Mouse (Mus musculus) neural tube, embryonic 12.5 days (tissue): ENCODE data around the gene Tbkbp1. TPM values are rescaled to one million over a fixed set of nuclear protein-coding genes. Genes with fewer than 3 reads are reported as not detected.
A peak's percentile ranks its signal among the peaks of the same experiment; 100 is the strongest.

Experiments used
- ATAC-seq: fragments of 200-750 bp; cut with Nextera tagmentation; 2 replicates; pipeline ENCODE4 v1.8.0; 2017; ENCODE audit warnings: low read depth, mild to moderate bottlenecking, moderate TSS enrichment, moderate library complexity; ENCODE audit not compliant: low FRiP score
- H3K27ac ChIP-seq: fragments of 300-500 bp; sonication (generic); 2 replicates; pipeline ENCODE4 v1.5.1; 2016
- H3K27me3 ChIP-seq: fragments of 300-500 bp; sonication (generic); replicated peaks from 2 replicates; pipeline ENCODE4 v1.6.1; 2016; ENCODE audit warnings: mild to moderate bottlenecking
- H3K36me3 ChIP-seq: fragments of 300-500 bp; sonication (generic); 2 replicates; pipeline ENCODE4 v1.6.1; 2016; ENCODE audit warnings: mild to moderate bottlenecking
- H3K4me1 ChIP-seq: fragments of 300-500 bp; sonication (generic); 2 replicates; pipeline ENCODE4 v1.6.1; 2016
- H3K4me2 ChIP-seq: fragments of 300-500 bp; sonication (generic); replicated peaks from 2 replicates; pipeline ENCODE4 v1.6.1; 2016; ENCODE audit warnings: mild to moderate bottlenecking
- H3K4me3 ChIP-seq: fragments of 300-500 bp; sonication (generic); 2 replicates; pipeline ENCODE4 v1.5.1; 2016
- H3K9ac ChIP-seq: fragments of 300-500 bp; sonication (generic); 2 replicates; pipeline ENCODE4 v1.6.1; 2016; ENCODE audit warnings: mild to moderate bottlenecking
- H3K9me3 ChIP-seq: fragments of 300-500 bp; sonication (generic); 2 replicates; pipeline ENCODE4 v1.6.1; 2016; ENCODE audit warnings: mild to moderate bottlenecking
- WGBS: fragments of 180-500 bp; shearing (Covaris S2); methylation state at CpG from one replicate; pipeline ENCODE4 v1.1.7; 2016; 5-methylcytosine and 5-hydroxymethylcytosine counted together
- polyA plus RNA-seq: library from polyadenylated mRNA; unstranded; fragments of >200 nt; fragmentation: Nextera tagmentation; extraction: Ambion mirVana; gene quantifications from 2 replicates; pipeline ENCODE4 v1.2.1, GENCODE M21; 2016

Gene Tbkbp1
- polyA plus RNA-seq, 1 experiment from 2014 or later = 10.5 TPM

DNA sequence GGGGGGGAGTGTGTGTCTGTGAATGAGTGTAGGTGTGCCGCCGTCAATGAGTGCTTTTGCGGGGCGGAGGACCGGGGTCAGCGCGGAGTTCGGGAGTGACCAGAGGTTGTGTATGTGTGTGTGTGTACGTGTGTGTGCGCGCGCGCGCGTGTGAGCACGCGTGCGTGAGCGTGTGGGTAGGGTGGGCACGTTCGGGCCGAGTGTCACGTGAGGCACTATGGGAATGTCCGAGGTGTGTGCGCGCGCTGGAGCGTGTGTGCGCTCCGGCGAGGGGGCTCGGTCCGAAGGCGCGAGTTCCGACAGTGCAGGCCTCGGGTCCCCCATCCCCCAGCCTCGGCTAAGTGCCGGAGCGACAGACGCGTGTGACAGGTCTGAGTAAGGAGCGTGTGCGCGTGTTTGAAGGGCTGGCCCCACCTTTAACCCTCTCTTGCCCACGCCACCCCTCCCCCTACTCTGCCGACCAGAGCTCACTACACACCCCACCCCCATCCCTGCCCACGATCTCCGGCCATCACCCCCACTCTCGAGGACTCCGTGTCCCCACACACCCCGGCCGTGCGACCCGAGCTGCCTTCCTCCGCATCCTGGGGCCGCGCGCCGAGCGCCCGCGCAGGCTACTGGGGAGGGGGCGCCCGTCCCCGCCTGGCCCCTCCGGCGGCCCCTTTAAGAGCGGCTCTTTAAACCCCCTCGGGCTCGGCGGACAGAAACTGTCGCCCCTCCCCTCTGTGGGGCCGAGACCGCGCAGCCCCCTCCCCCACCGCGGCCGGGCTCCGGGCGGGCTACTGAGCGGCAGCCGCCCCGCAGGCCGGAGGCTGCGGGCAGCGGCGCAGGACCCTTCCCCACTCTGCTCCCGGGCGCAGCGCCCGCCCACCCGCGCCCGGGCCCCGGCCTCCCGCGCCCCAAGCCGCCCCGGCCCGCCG is 624 bp downstream of the Tbkbp1 start:
- H3K27ac ChIP-seq = peak overlapping the region; percentile 94
- under 1% methylated on average over 82 of the region's 102 CpGs for WGBS
- H3K4me3 ChIP-seq = peak overlapping the region; percentile 83
- peak; percentile 80 for ATAC-seq
- H3K9me3 ChIP-seq = no peaks in the 10 kb centered on the region
- H3K4me2 ChIP-seq = peak overlapping the region; percentile 86
- H3K36me3 ChIP-seq = peaks cover 27% of the 10 kb centered on the region
- H3K4me1 ChIP-seq = peaks cover 36% of the 10 kb centered on the region
- no peaks in the 10 kb centered on the region; the same call in 1 of the 2 replicates for H3K27me3 ChIP-seq
- H3K9ac ChIP-seq = peak overlapping the region; percentile 87

DNA sequence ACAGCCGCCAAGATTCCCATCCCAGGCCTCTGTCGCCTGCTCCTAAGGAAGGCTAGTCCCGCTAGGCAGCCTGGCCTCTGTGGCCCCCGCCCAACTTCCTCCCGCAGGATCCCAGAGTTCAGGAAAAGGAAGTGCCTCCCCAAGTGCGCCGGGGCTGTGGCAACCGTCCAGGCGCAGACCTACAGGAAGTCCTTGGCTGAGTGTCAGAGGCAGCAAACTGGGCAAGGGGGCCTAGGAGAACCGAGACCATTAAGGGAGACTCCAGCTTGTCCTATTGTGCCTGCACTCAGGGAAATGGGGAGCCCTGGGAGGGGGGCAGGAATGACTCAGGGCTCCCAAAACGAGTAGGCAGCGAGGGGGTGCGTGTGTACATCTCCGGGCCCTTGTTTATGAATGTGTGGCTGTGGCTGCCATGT is 1.3 kb downstream of the Tbkbp1 start:
- H3K9me3 ChIP-seq = no peaks in the 10 kb centered on the region
- peak overlapping the region; percentile 83 for H3K4me3 ChIP-seq
- peak overlapping the region; percentile 86 for H3K4me2 ChIP-seq
- peaks cover 36% of the 10 kb centered on the region for H3K4me1 ChIP-seq
- peaks cover 22% of the 10 kb centered on the region for H3K36me3 ChIP-seq
- H3K9ac ChIP-seq = peak overlapping the region; percentile 87
- H3K27me3 ChIP-seq = no peaks in the 10 kb centered on the region; the same call in 1 of the 2 replicates
- 3% methylated on average over 14 of the region's 14 CpGs for WGBS
- peak; percentile 26 for ATAC-seq
- peak overlapping the region; percentile 94; the same call in 1 of the 2 replicates for H3K27ac ChIP-seq

DNA sequence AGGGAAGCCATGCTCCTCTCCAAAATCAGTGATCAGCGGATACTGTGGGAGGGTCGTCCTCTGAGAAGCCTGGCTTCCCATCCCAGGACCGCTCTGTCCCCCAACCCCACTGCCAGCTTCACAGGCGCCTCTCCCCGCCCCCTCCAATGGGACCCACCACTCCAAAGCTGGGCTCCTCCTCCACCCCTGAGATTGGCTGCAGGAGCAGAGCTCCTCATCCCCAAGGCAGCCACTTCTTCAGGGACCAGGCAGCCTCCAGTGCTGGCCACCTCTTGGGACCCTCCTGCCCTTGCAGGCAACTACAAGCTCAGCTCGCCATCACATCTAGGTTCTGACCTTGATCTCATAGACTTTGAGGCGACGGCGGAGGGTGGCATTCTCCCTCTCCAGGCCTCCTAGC is 2.3 kb downstream of the Tbkbp1 start:
- Histone ChIP-seq H3K9me3 (no peaks in the 10 kb centered on the region), H3K9ac (0 out of 2 replicates have a peak overlapping the region, but pooled peaks have one; percentile 33), H3K27ac (no peak overlapping the region), H3K36me3 (peaks cover 17% of the 10 kb centered on the region), H3K4me3 (no peak overlapping the region), H3K4me2 (peak overlapping the region; percentile 86), H3K4me1 (peaks cover 36% of the 10 kb centered on the region), H3K27me3 (no peaks in the 10 kb centered on the region; the same call in 1 of the 2 replicates)
- no peak for ATAC-seq
- WGBS = 25% methylated on average over 9 of the region's 9 CpGs

DNA sequence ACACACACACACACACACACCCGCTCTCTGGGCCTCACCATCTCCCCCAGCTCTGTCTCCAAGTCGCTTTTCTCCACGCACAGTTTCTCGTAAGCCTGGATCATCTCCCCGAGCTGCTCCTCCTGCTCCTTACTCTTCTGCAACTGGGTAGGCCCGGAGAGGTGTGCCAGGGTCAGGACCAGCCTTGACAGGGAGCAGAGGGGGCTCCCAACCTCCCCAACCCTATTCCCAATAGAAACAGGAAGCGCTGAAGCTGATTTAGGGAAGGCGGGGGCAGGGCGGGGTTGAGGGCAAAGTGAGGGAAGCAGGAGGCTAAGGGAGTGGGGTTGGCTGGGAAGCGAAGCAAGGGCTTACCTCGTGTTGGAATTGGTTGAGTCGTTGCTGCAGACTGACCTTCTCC is 2.7 kb downstream of the Tbkbp1 start:
- ATAC-seq = no peak
- H3K4me3 ChIP-seq = no peak overlapping the region
- H3K36me3 ChIP-seq = peaks cover 21% of the 10 kb centered on the region
- no peak overlapping the region for H3K9ac ChIP-seq
- H3K27ac ChIP-seq = no peak overlapping the region
- H3K4me1 ChIP-seq = peaks cover 36% of the 10 kb centered on the region
- no peaks in the 10 kb centered on the region for H3K9me3 ChIP-seq
- WGBS = 34% methylated on average over 12 of the region's 12 CpGs
- H3K27me3 ChIP-seq = no peaks in the 10 kb centered on the region; the same call in 1 of the 2 replicates
- peak overlapping the region; percentile 86 for H3K4me2 ChIP-seq

DNA sequence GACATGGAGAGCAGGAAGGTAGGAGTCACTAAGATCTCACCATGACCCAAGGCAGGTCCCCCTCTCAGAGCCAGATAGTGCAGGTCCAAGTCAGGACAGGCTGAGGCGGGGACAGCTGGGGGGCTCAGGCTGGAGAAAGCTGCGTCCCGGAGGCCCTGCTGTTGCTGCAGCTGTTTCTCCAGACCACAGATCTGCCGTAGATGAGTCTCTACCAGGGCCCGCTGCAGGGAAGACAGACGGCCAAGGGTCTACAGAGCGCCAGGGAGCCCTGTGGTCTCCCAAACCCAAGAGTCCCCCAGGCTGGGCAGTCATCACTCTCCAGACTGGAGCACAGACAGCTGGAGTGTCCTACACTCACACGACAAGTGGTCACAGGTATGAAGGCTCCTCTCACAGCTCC is 4.0 kb downstream of the Tbkbp1 start:
- H3K9me3 ChIP-seq = no peaks in the 10 kb centered on the region
- H3K4me1 ChIP-seq = peaks cover 30% of the 10 kb centered on the region
- H3K27ac ChIP-seq = no peak overlapping the region
- H3K4me3 ChIP-seq = no peak overlapping the region
- H3K27me3 ChIP-seq = no peaks in the 10 kb centered on the region; the same call in 1 of the 2 replicates
- ATAC-seq = no peak
- peaks cover 21% of the 10 kb centered on the region for H3K36me3 ChIP-seq
- H3K4me2 ChIP-seq = no peak overlapping the region
- WGBS = 79% methylated on average over 8 of the region's 8 CpGs
- no peak overlapping the region for H3K9ac ChIP-seq

DNA sequence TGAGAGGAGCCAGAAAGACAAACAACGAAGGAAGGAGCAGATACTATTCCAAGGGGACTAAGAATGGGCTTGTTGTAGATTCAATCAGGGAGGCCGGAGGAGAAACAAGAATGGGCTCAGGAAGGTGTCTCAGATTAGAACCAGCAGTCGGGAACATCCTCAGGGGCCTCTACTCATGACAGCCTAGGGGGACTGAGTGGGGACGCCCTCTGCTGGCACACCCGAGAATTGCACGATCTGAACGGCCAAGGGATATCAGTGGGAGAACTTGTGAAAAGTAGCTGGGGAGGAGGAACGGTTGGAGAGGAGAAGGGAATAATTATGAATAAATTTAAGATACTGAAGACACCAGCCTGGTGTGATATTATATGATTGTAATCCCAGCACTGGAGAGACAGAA is 4.6 kb downstream of the Tbkbp1 start:
- WGBS = 10% methylated on average over 8 of the region's 8 CpGs
- no peak overlapping the region for H3K4me2 ChIP-seq
- no peaks in the 10 kb centered on the region for H3K9me3 ChIP-seq
- peaks cover 23% of the 10 kb centered on the region for H3K4me1 ChIP-seq
- H3K4me3 ChIP-seq = no peak overlapping the region
- H3K27me3 ChIP-seq = peaks cover 2% of the 10 kb centered on the region; the same call in 1 of the 2 replicates
- no peak overlapping the region for H3K27ac ChIP-seq
- no peak for ATAC-seq
- peaks cover 24% of the 10 kb centered on the region for H3K36me3 ChIP-seq
- H3K9ac ChIP-seq = no peak overlapping the region

DNA sequence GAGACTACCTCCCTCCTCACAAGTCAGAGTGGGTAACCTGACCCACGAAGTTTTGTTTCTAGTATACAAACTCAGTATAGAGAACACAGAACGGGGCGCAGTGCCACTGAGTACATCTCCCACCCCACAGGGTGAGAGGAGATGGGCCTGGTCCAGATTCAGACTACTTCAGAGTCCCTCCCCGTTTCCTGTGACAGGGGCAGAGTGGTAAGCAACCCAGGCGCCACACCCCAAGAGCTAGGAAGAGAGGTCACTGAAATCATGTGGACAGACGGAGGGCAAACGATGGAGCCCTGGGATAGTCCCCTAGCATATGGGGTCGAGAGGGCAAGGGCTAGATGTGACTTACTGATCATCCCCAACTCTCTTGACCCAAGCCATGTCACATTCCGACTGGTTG is 5.3 kb downstream of the Tbkbp1 start:
- no peak overlapping the region for H3K4me3 ChIP-seq
- H3K36me3 ChIP-seq = peaks cover 24% of the 10 kb centered on the region
- H3K9me3 ChIP-seq = no peaks in the 10 kb centered on the region
- no peak for ATAC-seq
- no peak overlapping the region for H3K9ac ChIP-seq
- no peak overlapping the region for H3K4me2 ChIP-seq
- peaks cover 23% of the 10 kb centered on the region for H3K4me1 ChIP-seq
- no peak overlapping the region for H3K27ac ChIP-seq
- H3K27me3 ChIP-seq = peaks cover 2% of the 10 kb centered on the region; the same call in 1 of the 2 replicates
- WGBS = 79% methylated on average over 9 of the region's 9 CpGs

DNA sequence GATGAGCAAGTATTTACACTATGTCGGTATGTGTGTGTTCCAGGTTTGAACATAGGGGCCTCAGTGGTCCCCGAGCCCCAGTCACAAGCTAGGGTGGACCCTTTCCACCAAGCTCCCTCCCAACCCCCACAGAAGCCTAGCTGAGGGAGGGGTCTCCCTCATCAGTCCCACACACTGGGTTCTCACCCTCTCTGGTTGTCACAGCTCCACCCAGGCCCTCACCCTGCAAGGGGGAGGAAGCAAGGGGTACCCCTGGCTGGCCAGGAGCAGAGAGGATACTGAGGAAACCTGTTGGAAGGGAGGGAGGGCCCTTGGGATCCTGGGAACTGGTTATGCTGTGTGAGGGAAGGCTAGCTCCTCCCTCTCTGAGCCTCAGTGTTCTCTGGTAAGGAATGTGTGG is 6.0 kb downstream of the Tbkbp1 start:
- H3K9ac ChIP-seq = no peak overlapping the region
- no peak for ATAC-seq
- peaks cover 5% of the 10 kb centered on the region; the same call in 1 of the 2 replicates for H3K27me3 ChIP-seq
- no peaks in the 10 kb centered on the region for H3K9me3 ChIP-seq
- 67% methylated on average over 2 of the region's 2 CpGs for WGBS
- no peak overlapping the region for H3K4me2 ChIP-seq
- peaks cover 24% of the 10 kb centered on the region for H3K36me3 ChIP-seq
- H3K27ac ChIP-seq = no peak overlapping the region
- peaks cover 21% of the 10 kb centered on the region for H3K4me1 ChIP-seq
- no peak overlapping the region for H3K4me3 ChIP-seq

DNA sequence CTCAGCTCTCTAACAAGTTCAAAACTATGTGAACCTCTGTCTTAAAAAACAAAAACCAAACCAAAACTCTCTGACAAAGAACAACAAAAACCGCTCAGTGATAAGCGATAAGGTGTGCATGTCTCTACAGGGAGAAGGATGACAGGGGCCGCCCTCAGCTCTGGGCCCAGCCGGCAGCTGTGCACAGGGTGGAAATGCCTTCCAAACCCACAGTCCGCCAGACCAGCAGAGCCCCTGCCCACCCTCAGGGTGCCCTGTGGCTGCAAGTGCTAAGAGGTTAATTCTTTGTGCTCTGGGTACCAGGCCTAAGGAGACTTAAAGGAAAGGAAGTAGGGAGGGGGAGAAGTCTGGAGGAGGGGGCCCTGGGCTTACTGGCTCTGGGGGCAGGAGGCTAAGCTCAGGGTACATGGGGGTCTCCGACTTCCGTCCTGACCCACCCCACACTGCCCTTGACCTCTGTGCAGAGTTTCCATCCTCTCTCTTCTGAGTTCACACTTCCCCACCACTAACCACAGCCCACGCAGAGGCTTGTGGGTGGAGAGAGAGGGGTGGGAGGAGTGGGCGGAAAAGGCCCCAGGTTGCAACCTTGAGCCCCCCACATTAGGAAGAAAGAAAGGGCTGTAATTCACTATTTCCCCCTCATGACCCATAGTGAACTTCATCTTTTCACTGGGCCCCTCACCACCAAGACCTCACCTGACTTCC is 7.9 kb downstream of the Tbkbp1 start:
- 90% methylated on average over 9 of the region's 9 CpGs for WGBS
- peaks cover 17% of the 10 kb centered on the region for H3K27me3 ChIP-seq
- no peak for ATAC-seq
- no peak overlapping the region for H3K4me2 ChIP-seq
- no peaks in the 10 kb centered on the region for H3K9me3 ChIP-seq
- peaks cover 21% of the 10 kb centered on the region for H3K36me3 ChIP-seq
- H3K4me1 ChIP-seq = peaks cover 16% of the 10 kb centered on the region
- no peak overlapping the region for H3K4me3 ChIP-seq
- no peak overlapping the region for H3K27ac ChIP-seq
- H3K9ac ChIP-seq = no peak overlapping the region

DNA sequence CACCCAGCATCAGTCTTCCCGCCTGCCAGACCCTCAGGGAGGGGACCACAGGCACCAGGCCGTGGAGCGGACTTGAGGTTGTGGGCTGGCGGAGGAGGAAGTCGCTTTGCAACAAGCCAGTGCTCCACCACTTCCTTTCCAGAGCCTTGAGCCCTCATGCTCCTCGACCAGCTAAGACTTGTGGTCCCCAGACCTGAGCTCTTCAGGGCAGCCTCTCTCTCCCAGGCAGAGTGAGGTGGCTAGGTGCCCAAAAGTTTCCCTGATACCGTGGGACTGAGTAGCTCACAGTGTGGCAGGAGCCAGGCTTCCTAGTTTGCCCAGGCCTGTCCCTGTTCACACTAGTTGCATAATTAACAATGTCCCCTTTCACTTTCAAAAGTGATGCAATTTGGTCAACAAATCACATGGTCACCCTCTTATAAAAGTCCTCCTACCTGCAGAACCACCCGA is 9.1 kb downstream of the Tbkbp1 start:
- peaks cover 22% of the 10 kb centered on the region for H3K36me3 ChIP-seq
- no peak for ATAC-seq
- peaks cover 25% of the 10 kb centered on the region for H3K4me1 ChIP-seq
- no peak overlapping the region for H3K9ac ChIP-seq
- no peaks in the 10 kb centered on the region for H3K9me3 ChIP-seq
- no peak overlapping the region for H3K4me3 ChIP-seq
- WGBS = 74% methylated on average over 8 of the region's 8 CpGs
- H3K27ac ChIP-seq = no peak overlapping the region
- peaks cover 17% of the 10 kb centered on the region for H3K27me3 ChIP-seq
- no peak overlapping the region for H3K4me2 ChIP-seq

DNA sequence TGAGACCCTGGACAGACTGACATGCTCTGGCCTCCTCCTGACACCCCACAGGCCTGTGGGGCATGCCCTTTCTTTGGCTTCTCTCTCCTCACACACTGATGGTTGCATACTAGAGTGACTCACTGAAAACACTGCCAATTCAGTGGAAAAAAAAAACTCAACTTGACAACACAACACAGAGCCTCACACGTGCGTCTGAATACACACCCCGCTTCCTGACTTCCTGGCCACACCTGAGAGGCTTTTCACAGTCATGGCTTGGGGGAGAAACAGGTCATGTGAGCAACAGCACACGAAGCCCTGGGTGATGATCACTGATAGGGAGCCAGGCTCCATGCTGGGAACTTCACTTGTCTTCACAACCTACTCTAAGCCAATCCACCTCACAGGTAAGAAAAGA is 10.5 kb downstream of the Tbkbp1 start:
- no peak overlapping the region for H3K4me2 ChIP-seq
- ATAC-seq = no peak
- peaks cover 26% of the 10 kb centered on the region for H3K27me3 ChIP-seq
- WGBS = 83% methylated on average over 4 of the region's 4 CpGs
- peaks cover 19% of the 10 kb centered on the region for H3K36me3 ChIP-seq
- H3K9me3 ChIP-seq = no peaks in the 10 kb centered on the region
- no peak overlapping the region for H3K4me3 ChIP-seq
- no peak overlapping the region for H3K9ac ChIP-seq
- H3K4me1 ChIP-seq = peaks cover 30% of the 10 kb centered on the region
- no peak overlapping the region for H3K27ac ChIP-seq

DNA sequence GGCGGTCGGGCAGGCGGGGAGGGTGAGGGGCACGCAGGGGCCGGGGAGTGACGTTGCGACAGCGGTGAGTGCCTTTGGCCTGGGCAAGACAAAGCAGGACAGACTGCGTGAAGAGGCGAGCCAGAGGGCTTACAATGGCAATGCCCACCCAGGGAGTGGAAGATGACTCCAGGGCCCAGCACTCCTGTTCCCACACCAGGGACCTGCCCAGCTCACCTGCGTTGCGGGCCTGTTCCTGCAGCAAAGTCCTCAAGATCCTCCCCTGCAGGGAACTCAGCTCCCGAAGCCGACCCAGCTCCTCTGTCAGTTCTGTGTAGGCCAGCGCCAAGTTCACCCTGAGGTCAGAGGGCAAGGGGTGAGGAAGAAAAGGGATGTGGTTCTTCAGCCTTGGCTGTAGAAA is 12.0 kb downstream of the Tbkbp1 start:
- H3K9me3 ChIP-seq = no peaks in the 10 kb centered on the region
- 8% methylated on average over 15 of the region's 15 CpGs for WGBS
- peaks cover 15% of the 10 kb centered on the region for H3K36me3 ChIP-seq
- H3K27ac ChIP-seq = peak overlapping the region; percentile 78; the same call in 1 of the 2 replicates
- H3K4me1 ChIP-seq = peaks cover 30% of the 10 kb centered on the region
- peak overlapping the region; percentile 47 for H3K4me3 ChIP-seq
- no peak; the same call in 1 of the 2 replicates for ATAC-seq
- peak overlapping the region; percentile 92 for H3K4me2 ChIP-seq
- H3K9ac ChIP-seq = peak overlapping the region; percentile 75
- H3K27me3 ChIP-seq = peaks cover 26% of the 10 kb centered on the region
